Mouse (Mus musculus) bone marrow, adult 2 months (tissue): ENCODE measurements around the gene Pmpcb.

Experiments used
- CTCF ChIP-seq: fragments of 200-500 bp; IDR thresholded peaks from 2 replicates; pipeline ENCODE4 v1.5.1; 2011; ENCODE audit warnings: low read length, control low read depth; ENCODE audit not compliant: control insufficient read depth, insufficient read depth
- POLR2A ChIP-seq: fragments of 200-500 bp; IDR thresholded peaks from 2 replicates; pipeline ENCODE4 v1.6.1; 2011; ENCODE audit warnings: low read depth, mild to moderate bottlenecking, control low read depth, low read length, borderline replicate concordance; ENCODE audit not compliant: control insufficient read depth

GRCm38 (mm10) chr5:21804837-21805236 lies 67.9 kb downstream of the Pmpcb start:
- TF ChIP-seq CTCF: no peak
- no peak for TF ChIP-seq POLR2A
